Mouse (Mus musculus): ENCODE measurements at regions not wholly inside any gene's neighbourhood (a gene's known extent, or its start where the extent isn't known, plus 50 kb on each side); places are given as distances from the start of the nearest gene placed in this dataset.

- Histone ChIP-seq H3K4me1 (ENCODE audit: control insufficient read depth, insufficient read depth, low read length) (no peaks in the 10 kb centered on the region), H3K4me3 (ENCODE audit: insufficient read depth, low read length) (no peak overlapping the region), H3K27ac (ENCODE audit: insufficient read depth, low read depth, low read length) (no peak overlapping the region)
- TF ChIP-seq CTCF (IDR thresholded peaks at IDR 0.05; ENCODE audit: low read depth, low read length), result no peak
- no peak for TF ChIP-seq POLR2A (IDR thresholded peaks at IDR 0.05; ENCODE audit: borderline replicate concordance, low read depth, low read length)
Measured at GRCm38 (mm10) chr10:9312326-9312725, 362.7 kb downstream of the Samd5 start.

GRCm38 (mm10) chr10:9310346-9310745 is 364.7 kb downstream of the Samd5 start:
- Histone ChIP-seq H3K4me1 (ENCODE audit: control insufficient read depth, insufficient read depth, low read length) (no peaks in the 10 kb centered on the region), H3K27ac (ENCODE audit: insufficient read depth, low read depth, low read length) (no peak overlapping the region), H3K4me3 (ENCODE audit: insufficient read depth, low read length) (no peak overlapping the region)
- TF ChIP-seq CTCF (IDR thresholded peaks at IDR 0.05; ENCODE audit: low read depth, low read length) (no peak), POLR2A (IDR thresholded peaks at IDR 0.05; ENCODE audit: borderline replicate concordance, low read depth, low read length) (no peak)

GRCm38 (mm10) chr10:9296055-9296454 is 379.0 kb downstream of the Samd5 start:
- Histone ChIP-seq H3K27ac (ENCODE audit: insufficient read depth, low read depth, low read length) (no peak overlapping the region), H3K4me1 (ENCODE audit: control insufficient read depth, insufficient read depth, low read length) (no peaks in the 10 kb centered on the region), H3K4me3 (ENCODE audit: insufficient read depth, low read length) (no peak overlapping the region)
- no peak for TF ChIP-seq CTCF (IDR thresholded peaks at IDR 0.05; ENCODE audit: low read depth, low read length)

GRCm38 (mm10) chr10:9295269-9295668 is 379.7 kb downstream of the Samd5 start:
- Histone ChIP-seq H3K4me1 (ENCODE audit: control insufficient read depth, insufficient read depth, low read length) (no peaks in the 10 kb centered on the region), H3K27ac (ENCODE audit: insufficient read depth, low read depth, low read length) (no peak overlapping the region), H3K4me3 (ENCODE audit: insufficient read depth, low read length) (no peak overlapping the region)
- no peak for TF ChIP-seq POLR2A (IDR thresholded peaks at IDR 0.05; ENCODE audit: borderline replicate concordance, low read depth, low read length)
- TF ChIP-seq CTCF (IDR thresholded peaks at IDR 0.05; ENCODE audit: low read depth, low read length), result no peak

GRCm38 (mm10) chr10:9294620-9295019 is 380.4 kb downstream of the Samd5 start:
- TF ChIP-seq POLR2A (IDR thresholded peaks at IDR 0.05; ENCODE audit: borderline replicate concordance, low read depth, low read length) (no peak), CTCF (IDR thresholded peaks at IDR 0.05; ENCODE audit: low read depth, low read length) (no peak)
- H3K4me3 ChIP-seq (ENCODE audit: insufficient read depth, low read length), result no peak overlapping the region
- no peak overlapping the region for H3K27ac ChIP-seq (ENCODE audit: insufficient read depth, low read depth, low read length)
- no peaks in the 10 kb centered on the region for H3K4me1 ChIP-seq (ENCODE audit: control insufficient read depth, insufficient read depth, low read length)

GRCm38 (mm10) chr10:9291456-9292146 is 383.4 kb downstream of the Samd5 start:
- Histone ChIP-seq H3K4me1 (ENCODE audit: control insufficient read depth, insufficient read depth, low read length) (no peaks in the 10 kb centered on the region), H3K27ac (ENCODE audit: insufficient read depth, low read depth, low read length) (no peak overlapping the region), H3K4me3 (ENCODE audit: insufficient read depth, low read length) (no peak overlapping the region)
- TF ChIP-seq POLR2A (IDR thresholded peaks at IDR 0.05; ENCODE audit: borderline replicate concordance, low read depth, low read length) (no peak), CTCF (IDR thresholded peaks at IDR 0.05; ENCODE audit: low read depth, low read length) (no peak)

- no peaks in the 10 kb centered on the region for H3K4me1 ChIP-seq (ENCODE audit: control insufficient read depth, insufficient read depth, low read length)
- H3K27ac ChIP-seq (ENCODE audit: insufficient read depth, low read depth, low read length), result no peak overlapping the region
- TF ChIP-seq CTCF (IDR thresholded peaks at IDR 0.05; ENCODE audit: low read depth, low read length), result no peak
- H3K4me3 ChIP-seq (ENCODE audit: insufficient read depth, low read length), result no peak overlapping the region
Measured at GRCm38 (mm10) chr10:9272940-9273339, 387.1 kb upstream of the Sash1 start.

GRCm38 (mm10) chr10:9272243-9272642 is 386.4 kb upstream of the Sash1 start:
- TF ChIP-seq CTCF (IDR thresholded peaks at IDR 0.05; ENCODE audit: low read depth, low read length) (no peak), POLR2A (IDR thresholded peaks at IDR 0.05; ENCODE audit: borderline replicate concordance, low read depth, low read length) (no peak)
- H3K4me1 ChIP-seq (ENCODE audit: control insufficient read depth, insufficient read depth, low read length), result no peaks in the 10 kb centered on the region
- H3K4me3 ChIP-seq (ENCODE audit: insufficient read depth, low read length), result no peak overlapping the region
- H3K27ac ChIP-seq (ENCODE audit: insufficient read depth, low read depth, low read length), result no peak overlapping the region

GRCm38 (mm10) chr10:9265528-9265927 is 379.7 kb upstream of the Sash1 start:
- H3K4me1 ChIP-seq (ENCODE audit: control insufficient read depth, insufficient read depth, low read length), result no peaks in the 10 kb centered on the region
- no peak overlapping the region for H3K27ac ChIP-seq (ENCODE audit: insufficient read depth, low read depth, low read length)
- H3K4me3 ChIP-seq (ENCODE audit: insufficient read depth, low read length), result no peak overlapping the region
- TF ChIP-seq CTCF (IDR thresholded peaks at IDR 0.05; ENCODE audit: low read depth, low read length) (no peak), POLR2A (IDR thresholded peaks at IDR 0.05; ENCODE audit: borderline replicate concordance, low read depth, low read length) (no peak)

GRCm38 (mm10) chr10:9264309-9265000 is 378.6 kb upstream of the Sash1 start:
- Histone ChIP-seq H3K27ac (ENCODE audit: insufficient read depth, low read depth, low read length) (no peak overlapping the region), H3K4me3 (ENCODE audit: insufficient read depth, low read length) (no peak overlapping the region), H3K4me1 (ENCODE audit: control insufficient read depth, insufficient read depth, low read length) (no peaks in the 10 kb centered on the region)
- TF ChIP-seq CTCF (IDR thresholded peaks at IDR 0.05; ENCODE audit: low read depth, low read length), result no peak
- TF ChIP-seq POLR2A (IDR thresholded peaks at IDR 0.05; ENCODE audit: borderline replicate concordance, low read depth, low read length), result no peak
